Mouse (Mus musculus) macrophage (primary cell): ENCODE data around the gene Rgs8. TPM values are rescaled to one million over a fixed set of nuclear protein-coding genes. Genes with fewer than 3 reads are reported as not detected.

Experiments
- H3K27ac ChIP-seq: fragments of 350-480 bp; formaldehyde crosslinking; 2 replicates; pipeline ENCODE4 v1.9.0; 2021
- H3K36me3 ChIP-seq: fragments of 350-480 bp; formaldehyde crosslinking; 2 replicates; pipeline ENCODE4 v1.9.0; 2021; ENCODE audit errors: inconsistent target
- H3K4me3 ChIP-seq: fragments of 350-480 bp; formaldehyde crosslinking; 2 replicates; pipeline ENCODE4 v1.9.0; 2021; ENCODE audit errors: inconsistent target
- H3K79me2 ChIP-seq: fragments of 350-480 bp; formaldehyde crosslinking; 2 replicates; pipeline ENCODE4 v1.9.0; 2021; ENCODE audit errors: inconsistent target
- WGBS: methylation state at CpG from one replicate; pipeline ENCODE4 v1.1.7; 2026; ENCODE audit warnings: inconsistent platforms; ENCODE audit not compliant: missing documents; 5-methylcytosine and 5-hydroxymethylcytosine counted together
- polyA plus RNA-seq: library from polyadenylated mRNA; stranded (reverse); fragments of 250-400 nt; gene quantifications from 3 replicates; pipeline ENCODE4 v1.2.4, GENCODE M21; 2018; ENCODE audit warnings: inconsistent platforms

Rgs8 gene
- polyA plus RNA-seq, 1 experiment from 2014 or later: not detected

DNA sequence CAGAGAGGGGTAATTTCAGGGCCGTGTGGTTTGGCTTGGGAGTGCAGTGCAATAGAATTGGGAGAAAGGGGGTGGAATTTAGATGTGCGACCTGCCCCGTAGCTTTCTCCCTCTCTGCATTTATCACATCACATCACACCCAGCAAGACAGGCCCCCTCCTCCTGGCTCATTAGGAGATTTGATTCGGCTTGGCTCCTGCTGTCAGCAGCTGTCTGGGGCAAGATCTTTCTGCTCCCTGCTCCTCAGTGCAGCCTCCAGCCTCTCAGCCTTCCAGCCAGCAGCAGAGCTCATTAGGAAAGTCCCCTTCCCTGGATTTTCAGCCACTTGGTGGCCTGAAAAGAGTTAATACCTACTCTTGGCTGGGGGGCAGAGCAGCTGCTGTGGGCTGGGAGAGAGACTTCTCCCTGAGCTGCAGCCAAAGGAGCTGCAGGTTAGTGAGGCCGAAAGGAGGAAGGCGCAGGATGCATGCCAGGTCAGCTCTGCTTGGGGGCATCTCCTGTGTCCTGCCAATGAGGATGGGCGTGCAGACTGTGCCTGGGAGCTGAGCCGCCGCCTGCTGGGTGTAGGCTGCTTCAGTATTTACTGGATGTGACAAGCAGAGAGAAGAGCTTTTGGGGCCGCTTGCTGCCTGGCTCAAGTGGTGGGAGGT lies 12.4 kb downstream of the Rgs8 start:
- Histone ChIP-seq H3K4me3 (no peak overlapping the region), H3K36me3 (no peaks in the 10 kb centered on the region), H3K27ac (no peak overlapping the region), H3K79me2 (no peaks in the 10 kb centered on the region)
- 81% methylated on average over 9 of the region's 10 CpGs for WGBS

DNA sequence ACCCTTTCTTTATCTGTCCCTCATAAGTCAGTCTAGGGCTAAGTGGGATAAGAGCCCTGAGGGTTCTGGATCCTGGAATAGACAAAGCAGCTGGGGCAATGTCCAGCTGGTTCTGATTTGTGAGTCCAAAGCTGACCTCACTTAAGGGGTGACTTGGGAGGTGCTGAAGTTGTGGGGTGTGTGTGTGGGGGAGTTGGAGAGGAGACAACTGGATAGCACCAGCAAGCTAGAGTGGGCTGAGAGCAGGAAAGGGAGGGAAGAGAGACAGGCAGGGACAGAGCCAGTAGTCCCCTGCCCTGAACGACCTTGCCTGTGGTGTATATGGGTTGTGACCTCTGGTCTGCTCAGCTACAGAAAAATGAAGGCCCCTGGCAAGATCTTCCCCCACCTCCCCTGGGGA lies 13.4 kb downstream of the Rgs8 start:
- no peaks in the 10 kb centered on the region for H3K36me3 ChIP-seq
- 36% methylated on average over 1 of the region's 1 CpGs for WGBS

DNA sequence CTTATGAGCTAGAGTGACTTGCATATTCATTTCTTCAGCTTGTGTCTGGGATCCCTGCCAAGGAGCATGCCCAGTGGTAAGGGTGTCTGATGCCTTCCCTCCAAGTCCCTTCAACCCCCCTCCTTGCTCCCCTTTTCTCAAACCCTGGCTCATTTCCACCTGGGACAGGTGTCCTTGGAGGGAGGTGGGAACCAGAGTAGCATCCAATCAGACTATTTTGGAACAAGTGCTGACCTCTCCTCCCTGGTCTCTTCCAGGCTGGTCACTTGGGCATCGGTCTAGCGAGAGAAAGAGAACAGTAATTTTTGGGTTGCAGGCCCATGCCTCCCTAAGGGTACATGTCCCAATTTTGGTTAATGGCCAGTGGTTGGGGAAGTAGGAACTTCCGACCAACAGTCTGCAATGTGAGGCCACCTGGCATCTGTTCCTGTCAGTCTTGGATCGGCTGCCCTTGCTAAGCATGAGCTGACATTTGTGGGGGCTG lies 14.5 kb downstream of the Rgs8 start:
- WGBS: 4% methylated on average over 4 of the region's 4 CpGs
- H3K79me2 ChIP-seq: no peaks in the 10 kb centered on the region
- no peaks in the 10 kb centered on the region for H3K36me3 ChIP-seq
- no peak overlapping the region for H3K27ac ChIP-seq
- H3K4me3 ChIP-seq: no peak overlapping the region

More for the DNA sequence above, 13.4 kb downstream of the Rgs8 start:
- Histone ChIP-seq H3K4me3 (no peak overlapping the region), H3K27ac (no peak overlapping the region), H3K79me2 (no peaks in the 10 kb centered on the region)

DNA sequence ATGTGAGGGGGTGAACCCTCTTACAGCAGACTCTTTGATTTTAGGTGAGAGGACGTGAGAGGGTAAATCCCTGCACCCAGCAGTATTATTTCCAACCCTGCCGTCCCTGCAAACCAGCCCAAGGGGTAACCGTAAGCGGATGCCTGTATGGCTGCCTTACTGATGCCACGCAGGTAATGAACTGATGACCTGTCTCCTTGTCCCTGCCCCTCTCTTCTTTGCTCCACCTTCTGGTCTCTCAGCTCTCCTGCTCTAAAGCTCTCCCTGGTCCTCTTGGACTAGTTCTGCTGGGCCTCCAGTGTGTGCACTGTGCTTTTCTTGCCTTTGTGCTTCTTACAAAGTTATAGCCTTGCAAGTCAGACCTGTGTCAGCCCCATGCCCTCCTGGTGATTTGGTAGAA lies 15.0 kb downstream of the Rgs8 start:
- 57% methylated on average over 5 of the region's 5 CpGs for WGBS
- no peaks in the 10 kb centered on the region for H3K36me3 ChIP-seq
- no peak overlapping the region for H3K27ac ChIP-seq
- no peak overlapping the region for H3K4me3 ChIP-seq
- H3K79me2 ChIP-seq: no peaks in the 10 kb centered on the region

DNA sequence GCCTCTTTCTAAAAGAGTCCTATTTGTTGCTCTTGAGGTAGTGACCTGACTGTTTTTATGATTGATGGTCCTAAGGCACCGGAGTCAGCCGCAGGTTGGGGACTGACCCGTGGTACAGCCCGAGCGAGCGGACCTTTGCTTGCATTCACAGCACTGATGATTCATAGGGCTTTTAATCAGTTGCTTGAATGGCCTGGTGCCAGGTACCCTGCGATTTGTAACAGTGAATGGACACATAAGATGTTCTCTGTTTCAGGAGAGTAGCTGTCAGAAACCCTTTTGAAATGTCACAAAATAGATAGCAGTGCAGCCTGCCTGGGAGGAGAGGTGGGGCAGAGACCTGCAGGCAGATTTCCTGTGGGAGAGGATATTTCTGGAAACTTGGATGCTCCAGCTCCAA lies 16.3 kb downstream of the Rgs8 start:
- Histone ChIP-seq H3K4me3 (no peak overlapping the region), H3K79me2 (no peaks in the 10 kb centered on the region), H3K27ac (no peak overlapping the region), H3K36me3 (no peaks in the 10 kb centered on the region)
- WGBS: 91% methylated on average over 7 of the region's 7 CpGs

DNA sequence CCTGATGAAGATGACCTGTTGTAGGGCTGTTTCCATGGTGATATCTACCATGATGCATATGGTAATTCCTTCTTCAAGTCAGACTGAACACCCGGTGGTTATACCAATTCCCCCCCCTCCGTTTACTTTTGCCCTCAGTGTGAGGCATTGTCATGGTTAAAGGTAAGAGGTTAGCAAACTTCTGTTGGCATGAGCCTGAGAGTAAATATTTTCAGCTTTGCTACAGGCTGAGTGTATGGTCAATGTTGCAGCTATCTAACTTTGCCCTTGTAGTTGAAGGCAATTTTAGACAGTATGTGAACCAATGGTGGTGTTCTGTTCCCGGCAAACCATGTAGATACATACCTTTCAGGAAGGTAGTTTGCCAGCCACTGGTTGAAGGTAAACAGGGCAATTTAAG lies 16.9 kb downstream of the Rgs8 start:
- Histone ChIP-seq H3K36me3 (no peaks in the 10 kb centered on the region), H3K79me2 (no peaks in the 10 kb centered on the region), H3K27ac (no peak overlapping the region), H3K4me3 (no peak overlapping the region)
- 93% methylated on average over 3 of the region's 3 CpGs for WGBS

DNA sequence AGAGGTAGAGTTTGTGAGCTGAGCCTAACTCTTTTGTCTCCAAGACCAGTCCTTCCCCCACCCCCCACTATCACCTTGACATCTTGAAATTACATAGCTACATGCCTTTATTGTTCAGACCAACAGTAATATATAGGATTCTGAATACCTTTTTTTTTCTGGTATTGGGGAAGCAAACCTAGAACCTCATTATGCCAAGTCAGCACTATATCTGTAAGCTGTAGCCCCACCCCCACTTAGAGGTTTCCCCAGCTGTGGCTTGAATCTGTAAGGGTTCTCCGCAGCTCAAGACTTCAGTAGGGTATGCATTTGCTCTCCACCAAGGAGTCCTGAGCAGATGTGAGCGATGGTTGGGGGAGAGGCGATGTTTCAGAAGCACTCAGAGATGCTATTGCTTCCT lies 18.5 kb downstream of the Rgs8 start:
- no peaks in the 10 kb centered on the region for H3K79me2 ChIP-seq
- no peak overlapping the region for H3K4me3 ChIP-seq
- WGBS: 97% methylated on average over 3 of the region's 3 CpGs
- H3K27ac ChIP-seq: no peak overlapping the region
- H3K36me3 ChIP-seq: no peaks in the 10 kb centered on the region

DNA sequence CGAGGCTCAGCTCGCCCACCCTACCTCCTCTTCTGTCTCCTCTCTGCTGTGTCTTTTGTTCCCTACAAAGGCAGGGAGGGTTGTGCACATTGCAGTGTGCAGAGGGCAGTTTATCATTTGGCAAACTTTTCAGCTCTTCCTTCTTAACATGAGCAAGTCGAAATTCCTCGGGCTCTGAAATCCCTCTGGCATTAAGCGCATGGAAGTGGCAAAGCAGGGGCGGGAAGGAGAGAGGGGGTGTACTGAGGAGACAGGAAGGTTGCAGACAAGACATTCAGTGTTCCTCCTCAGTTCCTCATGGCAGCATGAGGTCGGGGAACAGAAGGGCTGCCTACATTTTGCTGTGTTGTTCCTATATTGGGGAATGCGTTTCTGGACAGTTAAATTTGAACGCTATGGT lies 19.9 kb downstream of the Rgs8 start:
- WGBS: 86% methylated on average over 7 of the region's 9 CpGs
- H3K4me3 ChIP-seq: no peak overlapping the region

DNA sequence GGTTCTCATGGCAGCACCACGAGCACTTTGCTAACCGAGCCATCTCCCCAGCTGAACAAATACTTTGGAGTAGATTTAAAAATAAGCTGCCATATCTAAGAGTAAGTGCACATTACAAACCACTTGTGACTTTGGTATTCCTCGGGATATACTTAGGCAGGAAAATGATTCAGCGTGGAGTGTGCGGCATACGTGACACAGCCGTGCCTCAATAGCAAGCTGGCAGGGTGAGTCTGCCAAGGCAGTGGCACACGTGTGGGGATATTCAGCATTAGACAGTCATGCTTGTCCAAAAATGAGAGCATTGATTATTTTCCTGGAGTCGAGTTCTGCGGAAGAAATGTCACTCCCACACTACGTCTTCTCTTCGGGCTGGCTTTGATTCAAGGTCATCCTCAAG lies 21.1 kb downstream of the Rgs8 start:
- no peak overlapping the region for H3K4me3 ChIP-seq
- H3K36me3 ChIP-seq: no peaks in the 10 kb centered on the region
- H3K79me2 ChIP-seq: no peaks in the 10 kb centered on the region
- H3K27ac ChIP-seq: no peak overlapping the region
- 90% methylated on average over 12 of the region's 12 CpGs for WGBS

More for the DNA sequence above, 19.9 kb downstream of the Rgs8 start:
- Histone ChIP-seq H3K79me2 (no peaks in the 10 kb centered on the region), H3K27ac (no peak overlapping the region), H3K36me3 (no peaks in the 10 kb centered on the region)

DNA sequence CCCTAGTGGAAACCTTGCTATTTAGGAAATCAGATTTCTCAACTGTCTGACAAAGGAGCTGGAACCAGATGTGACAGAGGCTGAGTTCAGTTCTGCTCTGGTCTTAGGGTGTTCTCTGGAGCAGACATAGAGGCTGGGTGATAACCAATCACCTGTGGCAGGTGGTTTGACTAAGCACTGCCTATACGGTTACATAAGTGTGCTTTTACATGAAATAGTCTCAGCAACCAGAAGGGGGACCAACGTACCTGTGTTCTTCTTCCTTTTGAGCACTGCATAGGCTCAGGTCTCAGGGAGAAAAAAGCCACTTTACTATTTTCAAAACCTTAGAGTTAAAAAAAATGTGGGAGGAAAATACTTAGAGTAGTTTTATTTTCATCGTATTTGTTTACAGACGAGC lies 22.8 kb downstream of the Rgs8 start:
- Histone ChIP-seq H3K36me3 (no peaks in the 10 kb centered on the region), H3K79me2 (no peaks in the 10 kb centered on the region), H3K27ac (no peak overlapping the region), H3K4me3 (no peak overlapping the region)
- 87% methylated on average over 4 of the region's 4 CpGs for WGBS

DNA sequence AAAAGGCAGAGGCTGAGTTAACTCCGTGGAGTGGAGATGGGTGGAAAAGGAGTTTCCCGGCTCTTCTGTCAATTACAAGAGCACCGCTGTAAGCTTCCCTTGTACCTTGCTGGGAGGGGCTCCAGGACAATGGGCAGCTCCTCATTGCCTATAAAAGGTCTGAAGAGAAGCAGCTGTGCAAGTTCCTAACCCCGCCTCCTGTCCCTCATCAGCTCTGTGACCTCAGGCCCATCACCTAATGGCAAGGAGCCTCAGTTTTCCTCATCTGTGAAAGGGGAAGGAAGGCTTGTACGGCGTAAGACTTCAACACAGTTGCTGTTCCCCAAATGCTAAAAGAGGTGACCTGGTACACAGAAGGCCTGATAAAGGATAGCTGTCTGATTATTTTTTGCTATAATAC lies 24.8 kb downstream of the Rgs8 start:
- Histone ChIP-seq H3K79me2 (no peaks in the 10 kb centered on the region), H3K36me3 (no peaks in the 10 kb centered on the region), H3K4me3 (no peak overlapping the region), H3K27ac (no peak overlapping the region)
- 94% methylated on average over 6 of the region's 6 CpGs for WGBS

DNA sequence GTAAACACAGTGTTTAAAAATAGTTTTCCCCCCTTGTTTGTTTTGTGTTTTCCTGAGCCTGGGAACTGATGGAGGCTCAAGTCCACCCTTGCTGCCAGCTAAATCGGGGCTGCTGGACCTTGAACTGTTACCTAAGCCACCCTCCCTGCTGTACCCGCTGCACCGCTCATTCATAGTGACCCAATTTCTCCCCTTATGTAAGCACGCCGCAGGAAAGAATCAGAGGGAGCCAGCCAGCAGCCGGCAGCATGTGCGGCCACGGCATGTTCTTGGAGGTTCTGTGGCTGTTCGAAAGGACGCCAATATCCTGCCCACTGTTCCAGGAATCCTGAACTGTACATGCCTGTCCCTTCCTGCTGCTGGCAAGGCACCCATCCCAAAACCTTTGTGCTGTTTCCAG lies 26.3 kb downstream of the Rgs8 start:
- Histone ChIP-seq H3K4me3 (no peak overlapping the region), H3K36me3 (no peaks in the 10 kb centered on the region), H3K27ac (no peak overlapping the region), H3K79me2 (no peaks in the 10 kb centered on the region)
- 44% methylated on average over 10 of the region's 10 CpGs for WGBS

DNA sequence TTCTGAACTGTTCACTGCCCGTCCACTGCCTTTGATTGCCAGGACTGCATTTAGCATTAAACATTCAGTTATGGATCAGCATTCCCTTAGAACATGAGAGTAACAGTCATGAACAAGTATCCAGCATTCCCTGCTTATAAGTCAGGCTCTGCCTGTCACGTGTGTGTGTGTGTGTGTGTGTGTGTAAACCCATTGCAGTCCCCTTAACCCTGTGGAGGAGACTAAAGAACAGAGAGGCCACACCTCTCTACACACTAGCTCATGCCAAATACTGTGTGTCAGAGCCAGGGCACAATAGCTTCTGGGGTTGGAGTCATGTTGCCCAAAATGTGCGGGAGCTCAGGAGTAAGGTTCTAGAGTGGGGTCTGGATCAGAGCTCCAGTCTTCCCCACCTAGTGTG lies 26.8 kb downstream of the Rgs8 start:
- Histone ChIP-seq H3K79me2 (no peaks in the 10 kb centered on the region), H3K27ac (no peak overlapping the region), H3K36me3 (no peaks in the 10 kb centered on the region), H3K4me3 (no peak overlapping the region)
- WGBS: 91% methylated on average over 3 of the region's 3 CpGs

DNA sequence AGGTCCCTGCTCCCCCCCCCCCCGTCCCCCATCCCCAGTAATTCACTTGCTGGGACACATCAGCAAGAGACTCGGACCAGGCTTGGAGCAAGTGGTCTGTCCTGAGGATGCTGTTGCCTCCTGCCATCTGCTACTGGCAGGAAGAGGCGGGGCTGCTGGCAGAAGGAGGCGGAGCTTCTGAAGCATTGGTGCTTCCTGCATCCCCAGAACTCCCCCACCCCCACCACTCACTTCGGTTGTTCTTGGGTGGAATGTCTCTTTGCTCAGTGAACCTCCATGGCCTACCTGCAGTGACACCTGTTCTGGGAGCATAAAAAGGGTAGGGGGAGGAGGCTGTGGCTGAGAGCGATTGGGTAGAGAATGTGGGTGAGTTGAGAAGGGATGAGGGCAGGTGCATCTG lies 27.5 kb downstream of the Rgs8 start:
- H3K36me3 ChIP-seq: no peaks in the 10 kb centered on the region
- H3K4me3 ChIP-seq: no peak overlapping the region
- H3K27ac ChIP-seq: no peak overlapping the region
- H3K79me2 ChIP-seq: no peaks in the 10 kb centered on the region
- WGBS: 69% methylated on average over 5 of the region's 6 CpGs

DNA sequence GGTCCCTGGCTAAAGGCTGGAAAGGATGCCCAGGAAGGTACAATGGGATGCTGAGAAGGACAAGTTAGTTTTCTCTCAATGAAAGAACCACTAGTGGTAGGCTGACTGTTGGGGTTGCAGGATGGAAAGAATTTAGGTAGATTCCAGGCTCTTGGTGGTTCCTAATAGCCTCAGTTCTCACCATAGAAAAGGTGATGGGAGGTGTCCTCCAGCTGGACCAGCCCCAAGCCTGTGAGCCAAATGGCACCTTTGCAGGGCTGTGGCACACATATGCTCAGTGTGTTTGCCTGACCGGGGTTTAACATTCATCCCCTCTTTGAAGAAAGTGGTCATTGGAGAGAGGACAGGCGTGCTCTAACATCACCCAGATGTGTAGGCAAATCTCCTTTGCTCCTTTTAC lies 28.2 kb downstream of the Rgs8 start:
- Histone ChIP-seq H3K27ac (no peak overlapping the region), H3K79me2 (no peaks in the 10 kb centered on the region), H3K36me3 (no peaks in the 10 kb centered on the region), H3K4me3 (no peak overlapping the region)
- 94% methylated on average over 2 of the region's 2 CpGs for WGBS

DNA sequence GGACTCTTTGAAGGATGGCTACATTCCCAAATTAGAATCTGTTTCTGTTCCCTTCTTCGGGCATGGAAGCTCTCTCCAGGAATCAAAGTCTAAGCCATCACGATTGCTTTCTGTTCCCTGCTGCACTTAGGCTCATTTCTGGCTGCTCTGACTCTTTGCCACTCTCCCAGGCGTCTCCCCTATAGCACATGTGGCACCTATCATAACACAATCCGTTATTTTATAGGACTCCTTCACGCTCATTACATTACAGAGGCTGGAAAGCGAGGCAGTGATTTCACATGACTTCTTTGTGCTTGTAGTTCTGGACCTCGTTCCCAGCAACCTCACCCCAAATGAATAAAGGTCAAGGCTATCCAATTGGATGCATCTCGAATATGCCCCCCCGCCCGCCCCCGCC lies 30.4 kb downstream of the Rgs8 start:
- Histone ChIP-seq H3K79me2 (no peaks in the 10 kb centered on the region), H3K36me3 (no peaks in the 10 kb centered on the region), H3K27ac (no peak overlapping the region), H3K4me3 (no peak overlapping the region)
- 86% methylated on average over 7 of the region's 11 CpGs for WGBS
